Mouse (Mus musculus) megakaryocyte, adult 5-6 weeks (primary cell): Measurements from ENCODE around the gene Ccdc47. TPM values are rescaled to one million over a fixed set of nuclear protein-coding genes. Genes with fewer than 3 reads are reported as not detected.
A peak's percentile ranks its signal among the peaks of the same experiment; 100 is the strongest.
"Not testable (repeated sequence)": the region's sequence is repeated elsewhere in the genome, so short reads cannot be mapped to it uniquely, and the experiment has no call there.

Experiments
- ATAC-seq: 2 replicates; pipeline ENCODE4 v1.8.0; 2016; ENCODE audit warnings: mild to moderate bottlenecking, inconsistent platforms; ENCODE audit not compliant: poor library complexity, severe bottlenecking
- total RNA-seq, 2 experiments: library from RNA; stranded (forward) in 1 of 2; stranded (reverse) in 1 of 2; fragments of 153-499, 151-499 nt in 1 of 2; fragments of 221-1000, 200-1000 nt in 1 of 2; gene quantifications; 2 replicates each; pipeline versions ENCODE4 v1.2.3 to v1.2.4; 2015 to 2017

Ccdc47 gene
- 25.8 and 36.0 TPM in 2 replicates for total RNA-seq (2015)
- 110 and 156 TPM in 2 replicates for total RNA-seq (2017)

DNA sequence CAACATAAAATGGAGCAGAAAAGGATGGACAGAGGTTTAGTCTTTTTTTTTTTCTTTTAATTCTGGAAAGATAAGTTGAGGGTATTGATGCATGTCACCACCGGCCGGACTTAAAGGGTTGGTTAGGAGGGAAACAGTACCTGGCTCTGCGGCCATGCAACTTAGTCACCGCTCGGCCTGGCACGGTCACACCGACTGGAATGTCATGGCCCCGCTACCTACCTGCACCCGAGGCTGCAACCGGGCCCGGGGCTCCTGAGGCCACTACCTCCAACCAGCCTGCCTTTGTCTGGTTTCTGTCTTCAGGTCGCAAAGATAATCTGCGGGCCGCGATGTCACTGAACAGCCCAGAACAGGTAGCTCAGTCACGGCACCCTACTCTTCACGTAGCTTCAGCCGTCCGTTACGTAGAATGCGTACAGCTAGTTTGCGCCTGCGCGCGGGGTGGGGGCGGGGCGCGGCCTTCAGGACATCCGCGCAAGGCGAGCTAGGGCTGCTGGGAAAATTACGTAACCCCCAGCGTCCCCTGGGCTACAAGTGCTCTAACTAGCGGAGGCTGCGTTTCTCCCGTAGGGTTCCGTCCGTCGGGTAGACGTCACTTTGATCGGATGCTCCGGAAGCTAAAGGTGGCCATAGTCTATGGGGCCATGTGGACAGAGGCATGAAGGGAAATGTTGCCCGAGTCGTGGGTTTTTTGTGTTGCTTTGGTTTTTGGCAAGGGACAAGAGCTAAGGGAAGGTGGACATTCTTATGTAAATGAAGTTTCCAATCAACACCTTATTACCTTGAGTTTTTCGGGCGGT is at the start of gene Ccdc47:
Ccdc47 (minus strand) TSS at position 418 of the 803 bp plus-strand sequence.
- peak; percentile 86 for ATAC-seq

DNA sequence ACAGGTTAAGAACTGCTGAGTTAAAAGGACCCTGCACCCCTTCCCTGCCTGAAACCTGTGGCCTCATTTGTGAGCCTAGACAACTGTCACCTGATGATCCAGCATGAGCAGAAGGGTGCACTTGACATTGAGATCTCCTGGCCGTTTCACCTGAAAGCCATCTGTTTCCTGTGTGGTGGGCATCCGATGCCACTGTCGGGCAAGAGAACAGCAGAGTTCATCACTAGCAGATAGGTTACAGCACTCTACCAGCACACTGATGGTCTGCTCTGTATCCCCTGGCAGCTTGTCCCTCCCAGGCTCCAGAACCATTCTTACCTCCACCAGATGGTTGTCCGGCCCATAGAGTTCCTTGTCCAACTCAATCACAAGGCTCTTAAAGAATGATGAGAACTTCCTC is 49.4 kb upstream of the Ccdc47 start:
- no peak for ATAC-seq

DNA sequence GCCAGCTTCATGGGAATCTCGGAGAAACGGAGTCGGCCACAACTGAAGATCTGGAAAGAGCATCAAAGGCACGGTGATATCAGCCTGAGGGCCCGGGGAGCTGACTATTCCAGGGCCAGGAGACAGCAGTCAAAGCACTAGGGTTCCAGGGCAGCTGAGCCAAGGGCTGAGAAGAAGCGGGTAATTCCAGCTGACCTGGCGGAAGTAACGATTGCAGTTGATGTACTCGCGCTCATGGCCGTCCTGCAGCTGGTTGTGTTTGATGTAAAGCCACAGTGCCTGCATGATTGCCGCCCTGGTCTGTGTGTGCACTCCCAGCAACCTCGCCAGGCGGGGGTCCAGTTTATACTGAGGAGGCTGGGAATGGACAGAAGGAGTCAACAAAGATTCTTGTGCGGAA is 48.8 kb upstream of the Ccdc47 start:
- no peak for ATAC-seq

DNA sequence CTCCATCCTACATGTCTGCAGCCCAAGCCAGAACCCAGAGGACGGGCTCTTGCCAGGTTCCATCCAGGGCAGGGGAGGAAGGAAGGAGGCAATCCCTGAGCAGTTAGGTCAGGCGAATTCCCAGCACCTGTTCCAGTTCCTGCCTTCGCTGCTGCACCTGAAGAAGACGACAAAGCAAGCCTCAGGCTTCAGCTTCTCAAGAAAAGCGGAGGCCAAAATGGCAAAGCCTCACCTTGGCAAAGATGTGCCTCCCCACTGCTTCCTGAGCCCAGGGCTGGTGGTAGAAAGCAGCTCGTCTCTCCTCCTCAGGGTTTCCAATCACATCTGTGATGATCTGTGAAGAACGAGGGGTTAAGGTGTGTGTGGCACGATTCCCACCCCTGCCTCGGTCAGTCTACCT is 47.8 kb upstream of the Ccdc47 start:
- ATAC-seq, result no peak

DNA sequence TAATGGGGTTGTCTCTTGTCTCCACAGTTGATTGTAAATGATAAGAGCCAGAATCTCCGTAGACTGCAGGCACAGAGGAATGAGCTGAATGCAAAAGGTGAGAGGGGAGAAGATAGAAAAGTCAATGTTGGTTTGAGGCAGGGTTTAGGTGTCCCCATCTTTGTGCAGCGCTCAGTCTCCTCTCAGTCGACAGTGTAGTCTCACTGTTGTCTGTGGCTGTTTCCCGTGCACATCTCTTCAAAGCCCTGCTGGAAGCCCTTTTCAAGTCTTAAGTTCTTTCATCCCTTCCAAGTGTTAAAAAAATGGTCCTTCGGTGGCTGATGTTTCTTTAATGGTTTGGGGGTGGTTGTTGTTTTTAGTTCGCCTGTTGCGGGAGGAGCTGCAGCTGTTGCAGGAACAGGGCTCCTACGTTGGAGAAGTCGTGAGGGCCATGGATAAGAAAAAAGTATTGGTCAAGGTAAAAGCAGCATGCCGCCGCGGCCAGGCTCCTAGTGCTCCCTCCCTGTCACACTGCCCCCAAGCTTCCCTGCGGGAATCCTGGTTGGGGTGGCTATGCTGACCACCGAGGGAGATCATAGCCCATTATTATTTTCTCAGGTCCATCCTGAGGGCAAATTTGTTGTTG is 44.8 kb upstream of the Ccdc47 start:
- no peak for ATAC-seq

DNA sequence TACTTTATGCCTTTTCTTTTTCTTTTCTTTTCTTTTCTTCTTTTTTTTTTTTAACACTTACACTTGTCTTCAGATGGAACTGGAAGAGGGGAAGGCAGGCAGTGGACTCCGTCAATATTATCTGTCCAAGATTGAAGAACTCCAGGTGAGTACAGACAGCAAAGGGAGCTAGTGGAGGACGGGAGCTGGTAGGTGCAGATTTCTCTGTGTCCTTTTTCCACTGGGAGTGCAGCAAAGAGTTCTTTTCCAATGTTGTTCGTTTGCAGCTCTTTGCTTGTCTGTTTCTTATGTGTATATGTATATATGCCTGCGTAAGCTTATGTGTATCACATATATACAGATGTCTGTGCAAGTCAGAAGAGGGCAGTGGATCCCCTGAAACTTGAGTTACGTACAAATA is 40.6 kb upstream of the Ccdc47 start:
- ATAC-seq, result no peak

DNA sequence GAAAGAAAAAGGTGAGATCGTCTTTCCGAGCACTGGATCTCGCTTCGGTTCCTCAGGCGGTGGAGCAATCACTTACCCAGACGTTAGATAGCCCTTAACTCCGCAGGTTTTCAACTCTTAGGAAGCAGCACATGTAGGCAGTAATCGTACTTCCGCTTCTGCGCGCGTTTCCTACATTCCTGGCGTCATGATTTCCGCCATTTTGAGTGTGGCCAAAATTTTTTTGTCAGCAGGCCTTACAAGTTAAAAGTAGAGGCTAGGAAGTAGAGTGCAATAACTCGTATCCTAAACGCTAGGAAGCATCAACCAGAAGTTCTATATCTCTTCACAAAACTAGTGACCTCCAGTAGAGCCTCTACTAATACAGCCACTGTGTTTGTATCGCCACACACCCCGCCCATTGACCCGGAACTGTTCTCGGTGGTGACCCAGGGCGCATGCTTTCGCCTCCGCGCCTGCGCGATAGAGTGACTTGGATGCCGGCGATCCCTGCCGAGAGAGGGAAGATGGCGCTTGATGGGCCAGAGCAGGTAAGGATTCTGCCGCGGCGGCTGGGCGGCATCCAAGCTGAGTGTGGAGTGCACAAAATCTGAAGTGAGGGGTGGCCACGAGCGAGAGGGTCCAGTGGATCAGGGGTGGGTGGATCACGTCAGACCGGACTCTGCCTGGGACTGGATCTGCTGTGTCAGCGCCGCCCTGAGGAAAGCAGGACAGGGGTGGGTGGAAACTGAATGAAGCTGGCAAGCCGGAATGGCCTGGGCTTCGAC is 39.7 kb upstream of the Ccdc47 start, which contains the start of the genes Ftsj3 and Psmc5:
Ftsj3 (minus strand) TSS at position 395 of the 767 bp plus-strand sequence.
Psmc5 (plus strand) TSS at position 470 of the 767 bp plus-strand sequence.
- ATAC-seq, result peak; percentile 94

DNA sequence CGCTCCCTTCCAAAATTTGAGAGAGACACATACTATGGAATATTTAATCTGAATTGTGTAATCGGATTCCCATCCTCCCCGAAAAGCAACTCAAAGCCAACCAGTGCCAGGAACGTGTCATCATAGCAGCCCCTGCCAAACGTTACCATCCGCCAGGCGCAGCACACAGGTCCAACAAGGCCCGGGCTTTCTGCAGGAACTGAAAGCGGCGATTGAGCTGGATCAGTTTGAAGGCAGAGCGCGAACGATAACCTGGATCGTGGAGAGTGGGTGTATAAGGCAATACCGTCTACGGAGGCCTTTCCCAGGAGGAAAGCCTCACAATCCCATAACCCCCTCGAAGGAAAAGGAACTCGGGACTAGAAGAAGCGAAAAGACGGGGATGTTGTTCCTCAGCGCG is 39.0 kb upstream of the Ccdc47 start:
- peak; percentile 17; the same call in 1 of the 2 replicates for ATAC-seq

DNA sequence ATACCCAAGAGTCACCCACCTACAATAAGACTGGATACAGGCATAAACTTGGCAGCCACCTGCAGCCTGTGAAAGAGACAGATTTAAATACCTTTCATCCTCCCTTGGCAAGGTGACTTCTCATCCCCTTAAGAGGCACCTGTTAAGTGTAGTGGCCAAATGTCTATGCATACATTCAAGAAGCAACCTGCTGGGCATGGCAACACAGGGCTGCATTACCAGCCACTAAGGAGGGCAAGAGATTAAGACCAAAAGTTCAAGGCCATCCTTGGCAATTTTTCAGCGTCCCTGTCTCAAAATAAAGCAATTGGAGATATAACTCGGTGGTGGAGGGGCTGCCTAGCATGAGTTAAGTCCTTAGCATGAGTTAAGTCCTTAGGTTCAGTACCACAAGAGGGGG is 38.6 kb upstream of the Ccdc47 start:
- no peak for ATAC-seq

DNA sequence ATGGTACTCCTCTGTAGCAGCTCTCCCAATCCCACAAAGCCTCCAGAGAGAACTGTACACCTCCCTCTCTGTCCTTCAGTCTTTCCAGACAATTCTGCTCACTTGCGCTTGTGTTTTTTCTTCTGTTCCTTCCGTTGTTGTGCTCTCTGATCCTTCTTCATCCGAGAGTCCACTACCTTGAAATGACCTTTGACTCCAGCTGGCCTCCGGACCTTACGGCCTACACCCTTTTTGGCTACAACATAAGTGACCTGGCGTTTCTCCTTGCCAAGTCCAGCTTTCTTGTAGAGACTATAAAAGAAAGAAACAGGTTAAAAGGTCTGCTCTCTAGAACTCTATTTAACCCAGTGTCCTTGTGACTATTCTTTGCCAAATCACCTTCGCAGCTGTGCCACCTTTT is 33.2 kb upstream of the Ccdc47 start:
- ATAC-seq, result no peak

DNA sequence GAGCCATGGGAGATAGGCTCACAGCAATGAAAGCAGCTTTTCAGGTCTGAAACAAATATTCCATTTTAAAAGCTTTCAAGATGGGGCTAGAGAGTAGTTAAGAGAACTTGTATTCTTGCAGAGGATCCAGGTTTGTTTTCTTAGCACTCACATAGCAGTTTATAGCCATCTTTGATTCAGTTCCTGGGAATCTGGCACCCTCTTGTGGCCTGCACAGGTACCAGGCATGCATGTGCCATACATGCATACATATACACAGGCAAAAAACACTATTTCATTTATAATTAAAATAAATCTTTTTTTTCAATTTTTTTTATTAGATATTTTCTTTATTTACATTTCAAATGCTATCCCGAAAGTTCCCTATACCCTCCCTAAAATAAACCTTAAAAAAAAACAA is 30.7 kb upstream of the Ccdc47 start:
- ATAC-seq, result no peak; the same call in 1 of the 2 replicates

DNA sequence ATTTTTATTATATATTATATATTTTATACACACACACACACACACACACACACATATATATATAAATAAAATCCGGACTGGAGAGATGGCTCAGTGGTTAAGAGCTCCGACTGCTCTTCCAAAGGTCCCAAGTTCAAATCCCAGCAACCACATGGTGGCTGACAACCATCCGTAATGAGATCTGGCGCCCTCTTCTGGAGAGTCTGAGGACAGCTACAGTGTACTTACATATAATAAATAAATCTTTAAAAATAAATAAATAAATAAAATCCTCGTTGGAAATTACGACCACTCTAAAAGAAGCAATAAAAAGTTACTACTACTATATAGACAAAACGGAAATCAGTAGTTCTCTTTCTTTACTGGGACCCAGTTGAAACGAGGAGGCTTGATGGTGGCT is 17.8 kb upstream of the Ccdc47 start:
- not testable (repeated sequence) for ATAC-seq

DNA sequence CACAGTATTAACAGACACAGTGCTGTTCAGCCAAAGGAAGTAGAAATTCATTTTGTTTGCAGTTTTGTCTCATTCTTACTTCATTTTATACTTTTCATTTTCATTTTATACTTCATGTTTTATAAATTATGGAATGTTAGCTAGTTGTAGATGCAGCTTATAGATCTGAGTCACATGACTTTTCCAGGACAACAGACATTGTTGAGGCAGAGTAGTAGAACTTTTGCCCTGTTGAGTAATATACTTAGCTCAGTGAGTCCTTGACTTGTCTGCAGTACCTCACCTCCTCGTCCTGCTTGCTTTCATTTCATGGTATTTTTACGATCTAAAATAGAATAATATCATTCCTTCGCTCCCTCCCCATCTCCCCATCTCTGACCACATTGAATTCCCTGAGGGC is 4.5 kb upstream of the Ccdc47 start:
- ATAC-seq, result no peak

DNA sequence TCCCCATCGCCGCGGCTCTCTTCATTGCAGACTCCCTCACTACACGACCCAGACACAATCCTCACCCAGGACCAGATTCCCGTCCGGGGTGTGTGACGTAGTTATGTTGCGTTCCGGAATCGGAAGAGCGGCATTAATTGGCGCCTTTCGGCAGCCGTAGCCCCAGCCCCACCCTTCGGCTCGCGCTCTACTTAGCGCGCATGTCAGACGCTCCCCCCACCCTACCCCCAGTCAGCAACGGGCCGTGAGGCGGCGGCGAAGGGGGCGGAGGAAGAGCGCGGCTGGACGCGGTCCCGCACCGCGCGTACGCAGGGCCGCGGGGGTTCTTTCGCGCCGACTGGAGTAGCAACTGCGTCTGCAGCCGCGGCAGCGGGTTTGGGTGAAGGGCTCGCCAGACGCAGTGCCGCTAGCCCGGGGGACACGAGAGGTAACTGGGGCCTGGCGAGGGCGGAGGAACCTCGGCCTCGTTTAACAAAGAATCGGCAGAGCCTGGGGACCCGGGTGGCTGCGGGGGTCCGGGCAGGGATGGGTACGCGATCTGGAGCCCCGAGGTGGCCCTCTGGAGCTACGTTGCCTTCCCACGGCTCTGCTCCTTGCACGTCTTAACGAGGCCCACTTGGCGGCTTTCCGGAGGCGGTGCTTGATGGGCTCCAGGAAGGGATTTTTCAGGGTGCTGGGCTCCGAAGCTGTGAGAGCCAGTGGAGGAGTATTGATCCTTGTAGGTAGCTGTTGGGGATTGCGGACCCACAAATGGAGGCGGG is 766 bp upstream of the Ccdc47 start, which contains the start of gene Ddx42:
Ddx42 (plus strand) TSS at position 197 of the 761 bp plus-strand sequence.
- ATAC-seq, result peak; percentile 79

DNA sequence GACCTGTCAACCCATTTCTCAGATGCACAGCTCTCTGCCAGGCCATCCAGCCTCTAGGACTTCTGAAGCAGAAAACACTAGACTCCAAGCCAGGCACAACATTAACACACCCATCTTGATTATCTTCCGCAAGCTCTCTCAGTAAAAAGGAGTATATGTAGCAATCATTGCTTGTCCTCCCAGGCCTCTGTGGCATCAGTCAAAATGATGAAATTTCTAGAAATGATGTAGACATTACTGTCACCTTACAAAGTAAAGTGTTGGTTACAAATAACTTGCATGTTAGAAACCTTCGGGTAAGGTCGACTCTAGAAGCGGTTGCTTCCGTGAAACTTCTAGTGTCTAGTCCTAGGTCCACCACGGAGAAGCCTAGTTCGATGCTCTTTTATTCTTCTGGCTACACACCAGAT is 689 bp downstream of the Ccdc47 start:
- peak; percentile 11; the same call in 1 of the 2 replicates for ATAC-seq

DNA sequence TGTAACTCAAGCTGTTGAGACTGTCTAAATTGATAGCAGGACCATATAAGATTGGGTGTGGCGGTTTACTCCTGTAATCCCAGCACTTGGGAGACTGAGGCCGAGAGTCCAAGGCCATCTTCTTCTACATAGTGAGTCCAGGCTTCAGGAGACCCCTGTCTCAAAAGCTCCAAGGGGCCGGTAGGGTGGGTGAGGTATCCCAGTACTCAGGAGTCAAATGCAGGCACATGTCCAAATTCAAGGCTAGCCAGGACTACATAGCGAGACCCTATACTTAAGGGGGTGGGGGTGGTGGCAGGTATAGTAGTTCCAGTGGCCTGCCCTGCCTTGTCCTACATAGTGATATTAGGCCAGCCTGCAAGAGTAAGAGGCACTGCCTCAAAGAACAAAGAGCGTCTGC is 1.3 kb downstream of the Ccdc47 start:
- ATAC-seq, result no peak

DNA sequence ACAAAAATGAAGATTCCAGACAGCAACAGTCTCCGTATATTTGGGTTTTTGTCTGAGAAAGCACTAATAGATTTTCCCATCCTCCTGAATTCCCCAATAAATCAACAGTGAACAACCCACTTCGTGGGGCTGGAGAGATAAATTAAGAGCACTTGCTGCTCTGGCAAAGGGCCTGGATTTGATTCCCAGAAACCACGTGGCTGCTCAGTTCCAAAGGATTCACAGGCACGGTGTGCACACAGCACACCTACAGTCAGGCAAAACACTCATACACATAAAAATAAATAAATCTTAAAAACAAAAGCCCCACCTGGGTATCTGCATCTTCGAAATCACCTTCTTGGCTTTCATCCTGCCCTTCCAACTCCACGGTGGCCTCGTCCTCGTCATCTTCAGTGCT is 3.4 kb downstream of the Ccdc47 start:
- ATAC-seq, result no peak

DNA sequence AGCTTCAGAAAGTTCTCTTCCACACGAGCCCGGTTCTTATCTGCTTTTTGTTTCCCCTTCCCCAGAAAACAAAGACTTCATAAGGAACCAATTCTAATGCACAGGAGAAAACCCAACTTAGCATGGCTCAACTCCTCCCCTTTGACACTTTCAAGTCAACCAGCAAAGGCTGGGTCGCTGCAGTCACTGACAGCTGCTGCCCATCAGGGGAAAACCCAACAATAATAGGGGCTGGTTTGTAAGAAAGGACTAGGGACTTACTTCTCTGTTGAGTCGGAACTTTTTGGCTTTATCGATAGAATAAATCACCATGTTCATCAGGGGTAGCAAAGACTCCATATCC is 14.1 kb downstream of the Ccdc47 start, which contains the start of gene Strada:
Strada (minus strand) TSS at position 46 of the 343 bp plus-strand sequence.
- ATAC-seq, result no peak

DNA sequence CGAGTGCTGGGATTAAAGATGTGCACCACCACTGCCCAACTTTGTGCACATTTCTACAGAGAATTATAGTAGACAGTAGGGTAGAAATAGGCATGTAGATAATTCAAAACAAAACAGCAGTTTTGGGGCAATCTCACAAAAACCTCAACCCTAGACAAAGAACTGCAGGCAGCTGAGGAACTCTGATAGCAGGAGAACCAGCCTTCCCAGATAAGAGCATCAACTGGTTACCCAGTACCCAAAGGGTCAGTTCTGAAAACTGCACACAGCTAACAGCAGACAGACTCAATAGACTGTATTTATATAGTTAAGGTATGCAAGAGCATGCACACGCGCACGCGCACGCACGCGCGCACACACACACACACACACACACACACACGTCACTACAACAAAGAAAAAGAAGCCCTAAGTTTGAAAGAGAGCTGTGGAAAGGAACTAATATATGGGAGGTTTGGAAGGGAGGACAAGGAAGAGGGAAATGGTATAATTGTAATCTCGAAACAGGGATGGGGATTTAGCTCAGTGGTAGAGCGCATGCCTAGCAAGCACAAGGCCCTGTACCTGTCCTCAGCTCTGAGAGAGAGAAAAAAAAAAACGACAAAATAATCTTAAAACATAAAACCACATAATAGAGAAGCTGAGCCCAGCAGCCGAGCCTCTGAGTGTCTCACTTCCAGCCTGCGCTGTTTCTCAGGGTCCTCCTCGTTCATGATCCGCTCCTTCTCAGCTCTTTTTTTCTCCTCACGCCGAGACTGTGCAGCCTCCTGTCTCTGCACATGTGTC is 14.6 kb downstream of the Ccdc47 start:
- ATAC-seq, result no peak

DNA sequence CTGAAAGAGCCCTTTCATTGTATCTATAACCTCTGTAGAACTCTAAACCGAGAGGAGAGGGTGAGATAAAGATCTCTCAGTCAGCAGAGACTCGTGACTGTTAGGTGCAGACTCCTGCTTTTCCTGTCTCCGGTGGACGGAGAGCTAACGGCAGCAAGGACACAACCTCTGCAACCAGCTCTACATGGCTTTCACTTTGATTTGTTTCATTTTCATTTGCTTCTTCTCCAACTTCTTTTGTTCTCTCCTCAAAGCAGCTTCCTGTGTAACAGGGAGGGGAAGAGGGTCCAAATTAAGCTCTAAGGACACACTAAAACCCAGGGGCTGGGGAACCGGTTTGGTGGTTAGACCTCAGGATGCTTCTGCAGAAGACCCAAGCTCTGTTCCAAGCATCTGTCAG is 15.4 kb downstream of the Ccdc47 start:
- ATAC-seq, result no peak
